Mouse (Mus musculus): ENCODE measurements around the gene Nckipsd. TPM values are rescaled to one million over a fixed set of nuclear protein-coding genes. Genes with fewer than 3 reads are reported as not detected.

The Nckipsd gene
- total and polyA plus RNA-seq, 3 experiments, result 6.4 to 13.2 (median 6.6) TPM

DNA sequence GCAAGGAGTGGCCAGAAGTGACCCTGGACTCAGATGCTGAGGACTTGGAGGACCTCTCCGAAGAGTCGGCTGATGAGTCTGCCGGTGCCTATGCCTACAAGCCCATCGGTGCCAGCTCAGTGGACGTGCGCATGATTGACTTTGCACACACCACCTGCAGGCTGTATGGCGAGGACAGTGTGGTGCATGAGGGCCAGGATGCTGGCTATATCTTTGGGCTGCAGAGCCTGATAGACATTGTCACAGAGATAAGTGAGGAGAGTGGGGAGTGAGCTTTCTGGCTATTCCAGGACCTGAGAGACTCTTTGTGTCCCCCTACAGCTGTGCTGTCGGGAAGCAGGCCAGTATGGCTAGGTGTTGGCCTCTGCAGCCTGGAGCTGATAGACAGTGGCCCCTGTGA, 2.4 kb upstream of the Nckipsd start:
- H3K4me2 ChIP-seq (ENCODE audit: insufficient read depth, low read depth, poor library complexity, severe bottlenecking), result no peak overlapping the region
- in situ Hi-C loops (cut with MboI; ENCODE audit: low pct_ligation_motif_present, low pct_unique_long_range_greater_than_20kb, low sequenced_read_pairs), result loop anchor here (10.0 kb wide), 1 partner anchor 51 kb away; no protein-coding TSS in a partner anchor
- H3K4me1 ChIP-seq (ENCODE audit: control insufficient read depth in 1 of 2, insufficient read depth in 2 of 2), result peaks cover 12 to 23% of the 10 kb centered on the region in 2 experiments
- H3K79me2 ChIP-seq (replicated peaks; ENCODE audit: control insufficient read depth, extremely low read depth, insufficient read depth, poor library complexity, severe bottlenecking), result no peaks in the 10 kb centered on the region
- dilution Hi-C loops (cut with MboI; ENCODE audit: extremely low pct_ligation_motif_present, extremely low pct_unique_long_range_greater_than_20kb, low sequenced_read_pairs), result no loop called here
- TF ChIP-seq UBTF (IDR thresholded peaks at IDR 0.05; ENCODE audit: low read depth, low read length) (no peak), SIN3A (IDR thresholded peaks at IDR 0.05; ENCODE audit: low read length) (no peak)
- H3K9ac ChIP-seq (ENCODE audit: insufficient read depth, low read depth), result no peak overlapping the region
- no peak overlapping the region for H3K4me3 ChIP-seq (replicated peaks in 1 of 3; ENCODE audit: low read depth in 2 of 3, low read length in 2 of 3, poor library complexity in 1 of 3)
- no peak overlapping the region for H3K27ac ChIP-seq (ENCODE audit: insufficient read depth, low read depth)
- H3K9me3 ChIP-seq (replicated peaks; ENCODE audit: low read length), result no peaks in the 10 kb centered on the region
- no peak for DNase-seq (ENCODE audit: extremely low read depth)
- no peaks in the 10 kb centered on the region for H3K27me3 ChIP-seq (replicated peaks)
- peaks cover 36 to 71% of the 10 kb centered on the region in 2 experiments for H3K36me3 ChIP-seq (replicated peaks in 1 of 2; ENCODE audit: control insufficient read depth in 1 of 2, insufficient read depth in 1 of 2, low read length in 1 of 2)

- no peaks in the 10 kb centered on the region for H3K79me2 ChIP-seq (replicated peaks; ENCODE audit: control insufficient read depth, extremely low read depth, insufficient read depth, poor library complexity, severe bottlenecking)
- H3K9ac ChIP-seq (ENCODE audit: insufficient read depth, low read depth), result no peak overlapping the region
- H3K4me3 ChIP-seq (replicated peaks in 1 of 3; ENCODE audit: low read depth in 2 of 3, low read length in 2 of 3, poor library complexity in 1 of 3), result no peak overlapping the region
- dilution Hi-C loops (cut with MboI; ENCODE audit: extremely low pct_ligation_motif_present, extremely low pct_unique_long_range_greater_than_20kb, low sequenced_read_pairs), result no loop called here
- H3K4me1 ChIP-seq (ENCODE audit: control insufficient read depth in 1 of 2, insufficient read depth in 2 of 2), result peaks cover 13 to 29% of the 10 kb centered on the region in 2 experiments
- no peak overlapping the region for H3K27ac ChIP-seq (ENCODE audit: insufficient read depth, low read depth)
- in situ Hi-C loops (cut with MboI; ENCODE audit: low pct_ligation_motif_present, low pct_unique_long_range_greater_than_20kb, low sequenced_read_pairs), result loop anchor here (10.0 kb wide), 1 partner anchor 52 kb away; no protein-coding TSS in a partner anchor
- DNase-seq (ENCODE audit: extremely low read depth), result no peak
- no peaks in the 10 kb centered on the region for H3K27me3 ChIP-seq (replicated peaks)
- no peak overlapping the region for H3K4me2 ChIP-seq (ENCODE audit: insufficient read depth, low read depth, poor library complexity, severe bottlenecking)
- H3K36me3 ChIP-seq (replicated peaks in 1 of 2; ENCODE audit: control insufficient read depth in 1 of 2, insufficient read depth in 1 of 2, low read length in 1 of 2), result peaks cover 35 to 71% of the 10 kb centered on the region in 2 experiments
- H3K9me3 ChIP-seq (replicated peaks; ENCODE audit: low read length), result no peaks in the 10 kb centered on the region
- no peak for TF ChIP-seq SMC3 (IDR thresholded peaks at IDR 0.05; ENCODE audit: low read depth, low read length)
- no peak for TF ChIP-seq EP300 (IDR thresholded peaks at IDR 0.05; ENCODE audit: low read length)
- no peak for TF ChIP-seq JUN (IDR thresholded peaks at IDR 0.05; ENCODE audit: insufficient read depth, low read depth, low read length)
- TF ChIP-seq CHD1 (IDR thresholded peaks at IDR 0.05; ENCODE audit: low read depth, low read length), result no peak
Measured at GRCm38 (mm10) chr9:108806379-108806778, 1.8 kb upstream of the Nckipsd start.

- H3K27ac ChIP-seq (ENCODE audit: insufficient read depth, low read depth), result no peak overlapping the region
- H3K4me3 ChIP-seq (replicated peaks in 1 of 3; ENCODE audit: low read depth in 2 of 3, low read length in 2 of 3, poor library complexity in 1 of 3), result no peak overlapping the region
- H3K9me3 ChIP-seq (replicated peaks; ENCODE audit: low read length), result no peaks in the 10 kb centered on the region
- H3K4me1 ChIP-seq (ENCODE audit: control insufficient read depth in 1 of 2, insufficient read depth in 2 of 2), result peaks cover 13 to 33% of the 10 kb centered on the region in 2 experiments
- dilution Hi-C loops (cut with MboI; ENCODE audit: extremely low pct_ligation_motif_present, extremely low pct_unique_long_range_greater_than_20kb, low sequenced_read_pairs), result no loop called here
- H3K27me3 ChIP-seq (replicated peaks), result no peaks in the 10 kb centered on the region
- H3K79me2 ChIP-seq (replicated peaks; ENCODE audit: control insufficient read depth, extremely low read depth, insufficient read depth, poor library complexity, severe bottlenecking), result no peaks in the 10 kb centered on the region
- in situ Hi-C loops (cut with MboI; ENCODE audit: low pct_ligation_motif_present, low pct_unique_long_range_greater_than_20kb, low sequenced_read_pairs), result loop anchor here (10.0 kb wide), 1 partner anchor 52 kb away; no protein-coding TSS in a partner anchor
- peaks cover 37 to 71% of the 10 kb centered on the region in 2 experiments for H3K36me3 ChIP-seq (replicated peaks in 1 of 2; ENCODE audit: control insufficient read depth in 1 of 2, insufficient read depth in 1 of 2, low read length in 1 of 2)
- TF ChIP-seq SMC3 (IDR thresholded peaks at IDR 0.05; ENCODE audit: low read depth, low read length) (no peak), RCOR1 (conservative IDR thresholded peaks at IDR 0.05; ENCODE audit: low read depth, low read length) (no peak), USF1 (IDR thresholded peaks at IDR 0.05; ENCODE audit: low read depth, low read length) (no peak), KAT2A (IDR thresholded peaks at IDR 0.05; ENCODE audit: insufficient replicate concordance, low read length) (no peak), USF2 (conservative IDR thresholded peaks at IDR 0.05; ENCODE audit: low read depth, low read length) (no peak), EP300 (IDR thresholded peaks at IDR 0.05; ENCODE audit: low read length) (no peak), GABPA (IDR thresholded peaks at IDR 0.05; ENCODE audit: insufficient replicate concordance, low read depth, low read length) (no peak)
- no peak overlapping the region for H3K9ac ChIP-seq (ENCODE audit: insufficient read depth, low read depth)
- no peak for DNase-seq (ENCODE audit: extremely low read depth)
- H3K4me2 ChIP-seq (ENCODE audit: insufficient read depth, low read depth, poor library complexity, severe bottlenecking), result no peak overlapping the region
Measured at GRCm38 (mm10) chr9:108806831-108807230, 1.3 kb upstream of the Nckipsd start.
